Mouse (Mus musculus) CH12.LX (cell line): ENCODE measurements at regions not wholly inside any gene's neighbourhood (a gene's known extent, or its start where the extent isn't known, plus 50 kb on each side); places are given as distances from the start of the nearest gene placed in this dataset.

Source experiments
- DNase-seq: peaks from one replicate; pipeline ENCODE4 v3.0.0-alpha.2; 2013; ENCODE audit errors: extremely low read depth
- H3K27ac ChIP-seq: 2 replicates; pipeline ENCODE4 v1.5.1; 2012; ENCODE audit warnings: low read depth, mild to moderate bottlenecking, control low read depth, moderate library complexity; ENCODE audit not compliant: insufficient read depth
- H3K27me3 ChIP-seq: replicated peaks from 2 replicates; pipeline ENCODE3; 2012; ENCODE audit warnings: inconsistent platforms
- H3K36me3 ChIP-seq, 2 experiments: replicated peaks in 1 of 2; 2 replicates each; pipeline versions ENCODE3 to v1.6.1; 2012; ENCODE audit warnings: inconsistent platforms in 1 of 2, low read length in 1 of 2, mild to moderate bottlenecking in 1 of 2, mixed read lengths in 1 of 2, moderate library complexity in 1 of 2; ENCODE audit not compliant: control insufficient read depth in 1 of 2, insufficient read depth in 1 of 2
- H3K4me1 ChIP-seq, 2 experiments: 2 replicates each; pipeline ENCODE4 v1.6.1; 2012; ENCODE audit warnings: inconsistent platforms in 1 of 2, moderate library complexity in 1 of 2; ENCODE audit not compliant: insufficient read depth in 2 of 2, control insufficient read depth in 1 of 2
- H3K4me2 ChIP-seq: 2 replicates; pipeline ENCODE4 v1.6.1; 2012; ENCODE audit warnings: low read depth, mild to moderate bottlenecking, control low read depth; ENCODE audit not compliant: poor library complexity, insufficient read depth, severe bottlenecking
- H3K4me3 ChIP-seq, 3 experiments: fragments of 150-350 bp in 1 of 3; sonication (generic) in 1 of 3; replicated peaks in 1 of 3; 2 replicates each; pipeline versions ENCODE3 to v1.5.1; 2011 to 2012; ENCODE audit warnings: low read depth in 2 of 3, low read length in 2 of 3, mild to moderate bottlenecking in 2 of 3, moderate library complexity in 2 of 3, control low read depth in 1 of 3, improper control_type of control experiment in 1 of 3, inconsistent platforms in 1 of 3, mixed read lengths in 1 of 3; ENCODE audit not compliant: poor library complexity in 1 of 3
- H3K79me2 ChIP-seq: replicated peaks from 2 replicates; pipeline ENCODE4 v1.6.1; 2012; ENCODE audit warnings: mild to moderate bottlenecking, moderate library complexity; ENCODE audit not compliant: control insufficient read depth, poor library complexity, insufficient read depth, severe bottlenecking; ENCODE audit errors: extremely low read depth
- H3K9ac ChIP-seq: 2 replicates; pipeline ENCODE4 v1.6.1; 2012; ENCODE audit warnings: low read depth, mild to moderate bottlenecking, control low read depth, moderate library complexity; ENCODE audit not compliant: insufficient read depth
- H3K9me3 ChIP-seq: replicated peaks from 2 replicates; pipeline ENCODE3; 2012; ENCODE audit warnings: low read length, inconsistent platforms, mixed read lengths
- BHLHE40 ChIP-seq: IDR thresholded peaks from 2 replicates; pipeline ENCODE4 v1.6.1; 2011; ENCODE audit warnings: mild to moderate bottlenecking, low read depth, low read length, improper control_type of control experiment
- CHD1 ChIP-seq: IDR thresholded peaks from 2 replicates; pipeline ENCODE4 v1.6.1; 2012; ENCODE audit warnings: low read depth, low read length, improper control_type of control experiment, inconsistent platforms
- CHD2 ChIP-seq: IDR thresholded peaks from 2 replicates; pipeline ENCODE4 v1.6.1; 2011; ENCODE audit warnings: low read length, improper control_type of control experiment
- HCFC1 ChIP-seq: IDR thresholded peaks from 2 replicates; pipeline ENCODE4 v1.6.1; 2012; ENCODE audit warnings: low read depth, mild to moderate bottlenecking, inconsistent platforms, low read length, improper control_type of control experiment
- KAT2A ChIP-seq: IDR thresholded peaks from 2 replicates; pipeline ENCODE4 v1.6.1; 2012; ENCODE audit warnings: low read length, improper control_type of control experiment, inconsistent platforms; ENCODE audit not compliant: insufficient replicate concordance
- MAFK ChIP-seq: IDR thresholded peaks from 2 replicates; pipeline ENCODE4 v1.6.1; 2011; ENCODE audit warnings: low read length, improper control_type of control experiment; ENCODE audit not compliant: insufficient replicate concordance
- MAX ChIP-seq: IDR thresholded peaks from 2 replicates; pipeline ENCODE4 v1.6.1; 2011; ENCODE audit warnings: low read length, improper control_type of control experiment
- MEF2A ChIP-seq: IDR thresholded peaks from 2 replicates; pipeline ENCODE4 v1.6.1; 2014; ENCODE audit warnings: low read depth, mild to moderate bottlenecking, inconsistent platforms, low read length, improper control_type of control experiment, borderline replicate concordance
- MXI1 ChIP-seq: IDR thresholded peaks from 2 replicates; pipeline ENCODE4 v1.6.1; 2011; ENCODE audit warnings: mild to moderate bottlenecking, low read depth, low read length, improper control_type of control experiment
- MYC ChIP-seq: IDR thresholded peaks from 2 replicates; pipeline ENCODE4 v1.6.1; 2011; ENCODE audit warnings: low read depth, mild to moderate bottlenecking, improper control_type of control experiment, low read length
- NELFE ChIP-seq: IDR thresholded peaks from 2 replicates; pipeline ENCODE4 v1.6.1; 2011; ENCODE audit warnings: low read depth, low read length, improper control_type of control experiment
- NRF1 ChIP-seq: IDR thresholded peaks from 2 replicates; pipeline ENCODE4 v1.6.1; 2014; ENCODE audit warnings: low read depth, mild to moderate bottlenecking, inconsistent platforms, low read length, improper control_type of control experiment, moderate library complexity
- PAX5 ChIP-seq: IDR thresholded peaks from 2 replicates; pipeline ENCODE4 v1.6.1; 2012; ENCODE audit warnings: low read length, inconsistent platforms, mixed read lengths
- RAD21 ChIP-seq: IDR thresholded peaks from 2 replicates; pipeline ENCODE4 v1.6.1; 2011; ENCODE audit warnings: low read depth, mild to moderate bottlenecking, low read length, improper control_type of control experiment, moderate library complexity
- TCF12 ChIP-seq: IDR thresholded peaks from 2 replicates; pipeline ENCODE4 v1.6.1; 2014; ENCODE audit warnings: low read depth, mild to moderate bottlenecking, inconsistent platforms, low read length, improper control_type of control experiment
- USF1 ChIP-seq: IDR thresholded peaks from 2 replicates; pipeline ENCODE4 v1.6.1; 2014; ENCODE audit warnings: low read depth, mild to moderate bottlenecking, inconsistent platforms, low read length, improper control_type of control experiment
- USF2 ChIP-seq: conservative IDR thresholded peaks from 2 replicates; pipeline ENCODE4 v1.6.1; 2011; ENCODE audit warnings: low read depth, low read length, improper control_type of control experiment
- ZC3H11A ChIP-seq: IDR thresholded peaks from 2 replicates; pipeline ENCODE4 v1.6.1; 2012; ENCODE audit warnings: low read depth, mild to moderate bottlenecking, inconsistent platforms, low read length, improper control_type of control experiment
- dilution Hi-C: fragments of 300-500 bp; cut with MboI; formaldehyde crosslinking; loops from 2 replicates; pipeline ENCODE4 v1.14.3; 2020; ENCODE audit warnings: low sequenced_read_pairs; ENCODE audit not compliant: extremely low pct_unique_long_range_greater_than_20kb, extremely low pct_ligation_motif_present
- in situ Hi-C: fragments of 300-500 bp; cut with MboI; formaldehyde crosslinking; loops from 3 replicates; pipeline ENCODE4 v1.14.3; 2019; ENCODE audit warnings: low sequenced_read_pairs, low pct_ligation_motif_present, low pct_unique_long_range_greater_than_20kb, mixed read lengths

DNA sequence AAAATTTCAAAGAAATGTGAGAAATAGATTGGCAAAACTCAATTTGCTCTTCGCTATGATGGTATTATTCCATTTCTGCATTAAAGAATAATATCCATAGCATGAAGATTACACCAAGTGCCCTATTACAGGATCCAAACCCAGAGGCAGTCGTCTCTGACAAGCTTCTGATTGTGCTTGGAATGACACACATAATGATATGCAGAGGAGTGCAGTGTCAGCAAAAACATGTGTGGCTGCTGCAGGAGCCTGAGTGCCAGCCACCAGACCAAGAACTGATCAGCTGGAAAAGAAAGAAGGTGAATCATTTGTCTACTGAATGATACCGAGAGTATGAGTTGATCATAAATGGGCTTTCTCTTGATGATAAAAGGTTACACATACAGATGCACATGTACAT is 137.3 kb downstream of the Il15 start:
- H3K4me2 ChIP-seq, result no peak overlapping the region
- no peak overlapping the region for H3K4me3 ChIP-seq
- H3K27ac ChIP-seq, result no peak overlapping the region
- no peaks in the 10 kb centered on the region for H3K9me3 ChIP-seq
- in situ Hi-C loops (no loop called here), dilution Hi-C loops (no loop called here)
- no peaks in the 10 kb centered on the region for H3K36me3 ChIP-seq
- no peak overlapping the region for H3K9ac ChIP-seq
- no peak for TF ChIP-seq CHD1
- TF ChIP-seq MAFK, result peak; percentile 65; the same call in 1 of the 2 replicates
- no peak for TF ChIP-seq CHD2
- H3K79me2 ChIP-seq, result no peaks in the 10 kb centered on the region
- no peaks in the 10 kb centered on the region for H3K4me1 ChIP-seq
- H3K27me3 ChIP-seq, result no peaks in the 10 kb centered on the region
- DNase-seq, result no peak

DNA sequence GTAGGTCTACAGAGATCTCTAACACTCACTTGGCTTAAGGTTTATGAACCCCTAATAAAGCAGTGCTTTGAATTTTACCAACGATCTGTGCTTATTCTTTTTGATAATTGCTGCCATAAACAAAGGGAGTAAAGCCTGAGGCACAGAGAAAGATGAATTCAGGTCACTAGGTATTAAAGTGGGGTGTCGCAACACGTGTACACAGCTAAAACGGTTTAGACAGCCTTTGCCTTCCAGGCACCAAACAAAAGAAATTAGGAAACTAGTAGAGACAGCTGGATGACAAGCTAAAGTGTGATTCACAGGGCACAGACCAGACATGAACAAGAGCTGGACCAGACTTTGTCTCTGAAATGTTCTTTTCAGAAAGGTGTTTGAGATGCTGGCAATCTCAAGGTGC is 140.8 kb downstream of the Il15 start:
- Histone ChIP-seq H3K36me3 (no peaks in the 10 kb centered on the region), H3K27me3 (no peaks in the 10 kb centered on the region), H3K4me2 (no peak overlapping the region), H3K9ac (no peak overlapping the region), H3K4me3 (no peak overlapping the region), H3K79me2 (no peaks in the 10 kb centered on the region), H3K27ac (no peak overlapping the region), H3K9me3 (no peaks in the 10 kb centered on the region), H3K4me1 (no peaks in the 10 kb centered on the region)
- no peak for DNase-seq
- in situ Hi-C loops, result no loop called here
- no peak for TF ChIP-seq ZC3H11A
- no peak for TF ChIP-seq BHLHE40
- TF ChIP-seq MXI1, result no peak
- TF ChIP-seq MEF2A, result no peak
- no peak for TF ChIP-seq PAX5
- TF ChIP-seq NELFE, result no peak
- no peak for TF ChIP-seq TCF12
- TF ChIP-seq KAT2A, result no peak
- TF ChIP-seq MAX, result no peak
- no peak for TF ChIP-seq USF2
- no peak for TF ChIP-seq RAD21
- no peak for TF ChIP-seq HCFC1
- no peak for TF ChIP-seq NRF1
- TF ChIP-seq MYC, result no peak
- no peak for TF ChIP-seq USF1
- dilution Hi-C loops, result no loop called here
